Mouse (Mus musculus): Measurements from ENCODE around the gene Myl9. TPM values are rescaled to one million over a fixed set of nuclear protein-coding genes. Genes with fewer than 3 reads are reported as not detected.

Gene Myl9
- polyA plus RNA-seq (2014; fragmentation: Nextera tagmentation; extraction: Ambion mirVana), result 1,732 and 1,736 TPM in 2 replicates

DNA sequence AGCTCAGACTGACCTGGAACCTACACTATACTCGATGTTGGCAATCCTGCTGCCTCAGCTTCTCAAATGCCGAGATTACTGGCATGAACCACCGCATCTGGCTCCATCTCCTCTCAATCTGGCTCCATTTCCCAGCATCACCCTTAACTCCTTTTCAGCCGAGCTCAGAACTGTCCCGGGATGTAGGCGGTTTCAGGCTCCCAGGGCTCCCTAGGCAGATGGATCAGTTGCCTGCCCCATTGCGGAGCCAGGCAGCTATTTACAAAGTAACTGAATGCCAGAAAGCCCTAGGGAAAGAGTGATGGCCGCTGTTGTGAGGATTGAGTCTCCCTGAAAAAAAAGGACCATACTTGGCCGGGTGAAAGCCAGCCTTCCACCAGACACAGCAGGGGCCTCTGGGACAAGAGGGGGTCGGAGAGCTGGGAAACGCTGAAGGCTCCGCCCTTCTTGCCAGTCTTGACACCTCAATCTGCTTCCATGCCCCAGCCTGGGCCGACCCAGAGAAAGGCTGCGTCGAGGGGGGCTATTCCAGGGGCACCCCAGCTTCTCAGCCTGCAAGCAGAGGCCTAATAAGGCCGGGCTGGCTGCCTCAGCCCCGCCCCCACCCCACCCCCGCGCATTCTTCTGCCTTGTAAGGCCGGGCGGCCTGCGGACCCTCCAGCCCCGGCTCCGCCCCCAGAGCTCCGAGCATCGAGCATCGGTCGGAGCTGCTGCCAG lies at the start of gene Myl9:
Gene Myl9 (plus strand): TSS at position 683 of the 717 bp plus-strand sequence.
- Histone ChIP-seq H3K27ac (ENCODE audit: low read length) (peak within 1 kb of the TSS; percentile 96), H3K27me3 (ENCODE audit: control insufficient read depth, insufficient read depth, low read length) (no peaks in the 10 kb centered on the region), H3K4me2 (replicated peaks; ENCODE audit: low read depth, low read length) (peak within 1 kb of the TSS; percentile 62), H3K36me3 (ENCODE audit: control insufficient read depth, insufficient read depth, low read length) (no peaks in the 10 kb centered on the region; the same call in 1 of the 2 replicates), H3K9ac (replicated peaks; ENCODE audit: low read depth, low read length) (peak within 1 kb of the TSS; percentile 66), H3K4me1 (ENCODE audit: control insufficient read depth, insufficient read depth, low read length) (peaks cover 5% of the 10 kb centered on the region; the same call in 1 of the 2 replicates), H3K9me3 (ENCODE audit: control insufficient read depth, low read depth, low read length) (no peaks in the 10 kb centered on the region), H3K4me3 (ENCODE audit: low read depth, low read length) (peak within 1 kb of the TSS; percentile 38)
- 3% methylated on average over 28 of the region's 28 CpGs for WGBS
- peak; percentile 87 for ATAC-seq (ENCODE audit: insufficient number of reproducible peaks, insufficient read depth, low FRiP score, low read depth)

DNA sequence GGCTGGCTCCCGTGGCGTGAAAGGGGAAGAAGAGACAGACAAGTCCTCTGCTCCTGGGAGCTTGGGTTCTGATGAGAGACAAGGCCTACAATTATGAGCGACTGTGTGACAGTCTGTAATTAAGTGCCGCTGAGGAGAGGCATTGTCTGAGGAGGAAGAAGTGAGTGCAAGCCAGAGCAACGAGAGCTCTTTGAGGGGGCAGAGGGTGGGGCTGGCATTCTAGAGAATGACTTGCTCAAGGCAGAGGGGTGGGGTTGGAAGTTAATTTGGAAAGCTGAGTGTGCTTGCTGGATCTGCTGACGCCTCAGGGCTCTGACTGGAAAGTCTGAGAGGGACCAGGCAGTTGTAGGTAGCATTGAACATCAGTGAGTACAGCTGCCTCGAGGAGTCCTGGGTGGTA lies 48.9 kb upstream of the Myl9 start:
- no peaks in the 10 kb centered on the region for H3K27me3 ChIP-seq (ENCODE audit: control insufficient read depth, insufficient read depth, low read length)
- 39% methylated on average over 7 of the region's 7 CpGs for WGBS
- H3K4me3 ChIP-seq (ENCODE audit: low read depth, low read length), result no peak overlapping the region
- no peak for ATAC-seq (ENCODE audit: insufficient number of reproducible peaks, insufficient read depth, low FRiP score, low read depth)
- H3K27ac ChIP-seq (ENCODE audit: low read length), result peak overlapping the region; percentile 27; the same call in 1 of the 2 replicates
- H3K36me3 ChIP-seq (ENCODE audit: control insufficient read depth, insufficient read depth, low read length), result no peaks in the 10 kb centered on the region
- H3K9ac ChIP-seq (replicated peaks; ENCODE audit: low read depth, low read length), result 0 out of 2 replicates have a peak overlapping the region, but pooled peaks have one; percentile 6
- H3K4me1 ChIP-seq (ENCODE audit: control insufficient read depth, insufficient read depth, low read length), result peaks cover 28% of the 10 kb centered on the region
- H3K4me2 ChIP-seq (replicated peaks; ENCODE audit: low read depth, low read length), result no peak overlapping the region
- H3K9me3 ChIP-seq (ENCODE audit: control insufficient read depth, low read depth, low read length), result no peaks in the 10 kb centered on the region

DNA sequence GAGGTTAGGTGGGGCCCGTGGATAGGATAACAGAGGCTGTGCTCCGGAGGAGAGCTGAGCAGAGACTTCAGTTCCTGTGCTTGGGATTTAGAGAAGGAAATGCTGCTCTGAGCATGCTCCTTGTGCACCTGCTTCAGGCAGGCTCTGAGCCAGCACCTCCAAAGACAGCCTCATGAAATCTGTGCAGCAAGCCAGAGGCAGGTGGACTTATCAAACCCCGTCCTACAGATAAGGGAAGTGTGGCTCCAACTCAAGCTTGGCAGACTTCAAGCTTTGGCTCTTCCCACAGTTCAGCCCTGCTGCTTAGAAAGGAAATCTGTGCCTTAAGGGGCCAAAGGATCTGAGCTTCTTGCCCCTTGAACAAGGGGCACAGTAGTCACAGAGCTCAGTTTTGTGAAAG lies 48.3 kb upstream of the Myl9 start:
- Histone ChIP-seq H3K9ac (replicated peaks; ENCODE audit: low read depth, low read length) (no peak overlapping the region), H3K4me3 (ENCODE audit: low read depth, low read length) (no peak overlapping the region), H3K27ac (ENCODE audit: low read length) (no peak overlapping the region; the same call in 1 of the 2 replicates), H3K9me3 (ENCODE audit: control insufficient read depth, low read depth, low read length) (no peaks in the 10 kb centered on the region), H3K4me2 (replicated peaks; ENCODE audit: low read depth, low read length) (no peak overlapping the region), H3K4me1 (ENCODE audit: control insufficient read depth, insufficient read depth, low read length) (peaks cover 28% of the 10 kb centered on the region), H3K27me3 (ENCODE audit: control insufficient read depth, insufficient read depth, low read length) (no peaks in the 10 kb centered on the region), H3K36me3 (ENCODE audit: control insufficient read depth, insufficient read depth, low read length) (no peaks in the 10 kb centered on the region)
- peak; percentile 7; the same call in 1 of the 2 replicates for ATAC-seq (ENCODE audit: insufficient number of reproducible peaks, insufficient read depth, low FRiP score, low read depth)
- 61% methylated on average over 3 of the region's 3 CpGs for WGBS

DNA sequence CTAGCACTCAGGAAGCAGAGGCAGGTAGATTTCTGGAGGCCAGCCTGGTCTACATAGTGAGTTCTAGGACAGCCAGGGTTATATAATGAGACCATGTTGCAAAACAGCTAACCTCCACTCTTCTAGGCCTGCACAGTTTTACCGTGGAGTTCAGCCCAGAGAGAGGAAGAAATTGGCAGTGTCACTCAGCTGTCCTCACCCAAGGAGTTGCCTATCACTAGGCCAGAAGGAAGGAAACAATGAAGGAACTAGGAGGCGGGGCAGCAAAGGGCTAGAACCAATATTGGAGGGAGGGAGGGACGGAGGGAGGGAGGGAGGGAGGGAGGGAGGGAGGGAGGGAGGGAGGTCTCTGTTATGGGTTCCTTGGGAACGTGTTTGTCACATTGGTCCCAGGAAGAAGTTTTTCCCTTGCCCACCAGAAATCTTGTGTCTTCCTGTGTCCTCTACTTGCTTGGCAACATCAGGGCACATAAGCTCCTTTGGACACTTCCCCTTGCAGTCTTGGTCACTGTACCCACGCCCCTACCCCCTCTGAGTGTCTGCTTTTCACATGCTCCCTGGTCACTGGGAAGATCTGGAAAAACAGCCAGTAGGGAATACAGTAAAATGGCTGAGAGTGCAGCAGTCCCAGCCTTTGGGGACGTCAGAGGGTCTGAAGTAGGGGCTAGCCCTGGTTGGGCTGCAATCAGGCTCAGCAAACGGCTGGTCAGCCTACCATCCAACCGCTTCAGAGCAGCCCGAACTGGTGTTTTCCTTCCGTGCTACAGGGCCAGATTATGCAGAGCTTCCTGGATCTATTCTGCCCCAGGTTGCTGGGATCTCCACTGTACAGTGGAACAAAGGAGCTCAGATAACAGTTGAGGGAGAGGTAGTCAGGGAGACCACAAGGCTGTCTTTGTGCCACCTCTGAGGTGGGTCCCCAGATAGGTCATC lies 45.4 kb upstream of the Myl9 start:
- Histone ChIP-seq H3K4me1 (ENCODE audit: control insufficient read depth, insufficient read depth, low read length) (peaks cover 19% of the 10 kb centered on the region), H3K4me3 (ENCODE audit: low read depth, low read length) (no peak overlapping the region), H3K4me2 (replicated peaks; ENCODE audit: low read depth, low read length) (peak overlapping the region; percentile 20), H3K27me3 (ENCODE audit: control insufficient read depth, insufficient read depth, low read length) (no peaks in the 10 kb centered on the region), H3K9ac (replicated peaks; ENCODE audit: low read depth, low read length) (no peak overlapping the region), H3K36me3 (ENCODE audit: control insufficient read depth, insufficient read depth, low read length) (no peaks in the 10 kb centered on the region), H3K27ac (ENCODE audit: low read length) (peak overlapping the region; percentile 66), H3K9me3 (ENCODE audit: control insufficient read depth, low read depth, low read length) (no peaks in the 10 kb centered on the region)
- no peak; the same call in 1 of the 2 replicates for ATAC-seq (ENCODE audit: insufficient number of reproducible peaks, insufficient read depth, low FRiP score, low read depth)
- 58% methylated on average over 9 of the region's 10 CpGs for WGBS

DNA sequence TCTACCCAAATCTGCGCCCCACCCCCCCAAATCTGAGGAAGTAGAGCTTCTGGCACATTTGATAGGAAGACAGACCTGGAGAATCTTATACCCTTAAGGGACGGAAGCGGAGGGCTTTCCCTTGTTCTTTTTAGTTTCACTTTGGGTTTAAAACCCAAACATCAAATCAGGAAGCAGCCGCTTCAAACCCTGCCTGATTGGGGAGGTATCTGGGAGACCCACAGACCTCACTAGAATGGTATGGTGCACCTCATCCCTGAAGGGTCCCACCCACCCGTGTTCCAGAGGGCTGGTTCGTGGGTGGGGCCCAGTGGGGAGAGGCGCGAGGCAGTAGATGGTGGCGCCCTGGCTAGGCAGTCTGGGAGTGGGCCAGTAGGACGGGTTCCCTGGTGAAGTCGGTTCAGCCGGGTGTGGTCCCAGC lies 44.7 kb upstream of the Myl9 start:
- WGBS, result 80% methylated on average over 12 of the region's 12 CpGs
- Histone ChIP-seq H3K36me3 (ENCODE audit: control insufficient read depth, insufficient read depth, low read length) (no peaks in the 10 kb centered on the region), H3K4me3 (ENCODE audit: low read depth, low read length) (no peak overlapping the region), H3K27ac (ENCODE audit: low read length) (peak overlapping the region; percentile 66), H3K4me1 (ENCODE audit: control insufficient read depth, insufficient read depth, low read length) (peaks cover 17% of the 10 kb centered on the region), H3K4me2 (replicated peaks; ENCODE audit: low read depth, low read length) (peak overlapping the region; percentile 20), H3K9me3 (ENCODE audit: control insufficient read depth, low read depth, low read length) (no peaks in the 10 kb centered on the region), H3K9ac (replicated peaks; ENCODE audit: low read depth, low read length) (no peak overlapping the region), H3K27me3 (ENCODE audit: control insufficient read depth, insufficient read depth, low read length) (no peaks in the 10 kb centered on the region)
- ATAC-seq (ENCODE audit: insufficient number of reproducible peaks, insufficient read depth, low FRiP score, low read depth), result no peak

DNA sequence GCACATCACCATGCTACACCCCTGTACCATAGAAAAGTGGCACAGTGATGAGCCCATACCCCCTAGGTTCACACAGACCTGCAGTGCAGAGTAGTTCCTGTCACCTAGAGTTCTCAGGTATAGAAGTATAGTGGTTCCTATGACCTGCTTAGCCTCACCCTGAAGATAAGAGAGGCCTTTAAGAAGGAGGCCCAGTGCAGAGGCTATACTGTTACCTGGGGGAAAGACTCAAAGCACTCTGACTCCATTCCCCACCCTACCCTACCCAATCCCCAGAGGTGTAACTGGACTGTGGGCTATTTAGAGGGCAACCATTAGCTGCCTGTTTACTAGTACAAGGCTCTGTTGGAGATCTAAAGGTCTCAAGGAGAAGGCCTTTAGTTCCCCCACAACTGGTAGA lies 43.6 kb upstream of the Myl9 start:
- no peak overlapping the region for H3K4me2 ChIP-seq (replicated peaks; ENCODE audit: low read depth, low read length)
- H3K9me3 ChIP-seq (ENCODE audit: control insufficient read depth, low read depth, low read length), result no peaks in the 10 kb centered on the region
- no peak for ATAC-seq (ENCODE audit: insufficient number of reproducible peaks, insufficient read depth, low FRiP score, low read depth)
- no peaks in the 10 kb centered on the region for H3K27me3 ChIP-seq (ENCODE audit: control insufficient read depth, insufficient read depth, low read length)
- H3K4me3 ChIP-seq (ENCODE audit: low read depth, low read length), result no peak overlapping the region
- H3K27ac ChIP-seq (ENCODE audit: low read length), result no peak overlapping the region
- peaks cover 13% of the 10 kb centered on the region for H3K4me1 ChIP-seq (ENCODE audit: control insufficient read depth, insufficient read depth, low read length)
- H3K36me3 ChIP-seq (ENCODE audit: control insufficient read depth, insufficient read depth, low read length), result no peaks in the 10 kb centered on the region
- no peak overlapping the region for H3K9ac ChIP-seq (replicated peaks; ENCODE audit: low read depth, low read length)

DNA sequence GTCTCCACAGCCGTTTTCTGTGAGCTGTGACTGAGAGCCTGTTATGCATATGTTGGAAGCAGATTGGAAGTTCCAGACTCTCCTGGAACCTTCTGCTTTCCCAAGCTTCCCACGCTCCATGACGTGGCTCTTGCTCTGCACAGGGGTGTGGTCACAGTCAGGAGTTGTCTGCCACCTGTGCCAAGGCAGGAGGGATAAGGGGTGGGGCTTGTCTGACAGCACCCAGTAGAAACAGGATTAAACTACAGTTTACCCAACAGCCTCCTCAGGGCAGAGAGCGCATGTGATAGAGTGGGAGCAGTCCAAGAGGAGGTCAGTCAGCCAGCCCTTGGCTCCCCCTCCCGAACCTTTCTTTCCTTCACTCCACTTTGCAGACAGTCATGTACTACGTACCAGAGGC lies 43.1 kb upstream of the Myl9 start:
- H3K9me3 ChIP-seq (ENCODE audit: control insufficient read depth, low read depth, low read length), result no peaks in the 10 kb centered on the region
- H3K4me3 ChIP-seq (ENCODE audit: low read depth, low read length), result no peak overlapping the region
- ATAC-seq (ENCODE audit: insufficient number of reproducible peaks, insufficient read depth, low FRiP score, low read depth), result peak; percentile 46; the same call in 1 of the 2 replicates
- no peak overlapping the region for H3K4me2 ChIP-seq (replicated peaks; ENCODE audit: low read depth, low read length)
- no peaks in the 10 kb centered on the region for H3K27me3 ChIP-seq (ENCODE audit: control insufficient read depth, insufficient read depth, low read length)
- no peak overlapping the region for H3K9ac ChIP-seq (replicated peaks; ENCODE audit: low read depth, low read length)
- peaks cover 17% of the 10 kb centered on the region for H3K4me1 ChIP-seq (ENCODE audit: control insufficient read depth, insufficient read depth, low read length)
- H3K27ac ChIP-seq (ENCODE audit: low read length), result no peak overlapping the region
- no peaks in the 10 kb centered on the region for H3K36me3 ChIP-seq (ENCODE audit: control insufficient read depth, insufficient read depth, low read length)
- 43% methylated on average over 6 of the region's 6 CpGs for WGBS

DNA sequence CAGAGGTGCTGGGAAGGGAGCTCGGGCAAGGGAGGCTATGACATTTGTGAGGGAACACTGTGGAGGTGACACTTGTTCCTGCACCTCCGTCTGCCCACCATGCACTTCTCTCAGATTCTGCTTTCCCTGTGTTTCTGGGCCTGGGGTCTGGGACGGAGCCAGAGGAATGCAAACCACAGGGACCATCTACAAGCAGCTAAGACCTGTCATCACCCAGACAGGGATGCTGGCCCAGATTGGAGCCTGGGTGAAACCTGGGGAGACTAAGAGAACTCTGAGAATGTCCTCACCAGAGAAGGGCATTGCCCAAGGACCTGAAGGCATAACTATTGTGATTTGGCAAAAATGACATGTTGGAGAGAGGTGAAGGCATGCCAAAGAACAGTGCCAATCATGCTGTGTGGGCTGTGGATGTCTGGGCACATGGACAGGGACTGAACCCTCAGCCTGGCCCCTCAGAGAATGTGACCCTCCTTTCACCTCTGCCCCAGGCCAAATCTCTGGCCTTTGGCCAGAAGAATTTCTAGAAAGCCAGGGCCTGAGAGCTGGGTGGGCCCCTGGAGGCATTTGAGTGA lies 39.4 kb upstream of the Myl9 start:
- H3K27ac ChIP-seq (ENCODE audit: low read length), result no peak overlapping the region
- no peak overlapping the region for H3K4me3 ChIP-seq (ENCODE audit: low read depth, low read length)
- H3K36me3 ChIP-seq (ENCODE audit: control insufficient read depth, insufficient read depth, low read length), result no peaks in the 10 kb centered on the region
- H3K4me2 ChIP-seq (replicated peaks; ENCODE audit: low read depth, low read length), result no peak overlapping the region
- peaks cover 14% of the 10 kb centered on the region for H3K4me1 ChIP-seq (ENCODE audit: control insufficient read depth, insufficient read depth, low read length)
- H3K27me3 ChIP-seq (ENCODE audit: control insufficient read depth, insufficient read depth, low read length), result no peaks in the 10 kb centered on the region
- WGBS, result 70% methylated on average over 3 of the region's 3 CpGs
- ATAC-seq (ENCODE audit: insufficient number of reproducible peaks, insufficient read depth, low FRiP score, low read depth), result no peak
- no peaks in the 10 kb centered on the region for H3K9me3 ChIP-seq (ENCODE audit: control insufficient read depth, low read depth, low read length)
- no peak overlapping the region for H3K9ac ChIP-seq (replicated peaks; ENCODE audit: low read depth, low read length)

Measured in stomach, embryonic 14.5 days (tissue).